Mouse (Mus musculus) hindbrain, embryonic 15.5 days (tissue): ENCODE data around the gene Son. TPM values are rescaled to one million over a fixed set of nuclear protein-coding genes. Genes with fewer than 3 reads are reported as not detected.

Experiments
- ATAC-seq: fragments of 200-750 bp; cut with Nextera tagmentation; 2 replicates; pipeline ENCODE4 v1.8.0; 2017; ENCODE audit warnings: low read depth, moderate number of reproducible peaks, moderate TSS enrichment; ENCODE audit not compliant: low FRiP score
- H3K27ac ChIP-seq: fragments of 300-500 bp; sonication (generic); replicated peaks from 2 replicates; pipeline ENCODE4 v1.5.1; 2015; ENCODE audit warnings: mild to moderate bottlenecking, inconsistent platforms
- H3K27me3 ChIP-seq: fragments of 300-500 bp; sonication (generic); 2 replicates; pipeline ENCODE4 v1.6.1; 2015; ENCODE audit warnings: control low read depth, inconsistent platforms
- H3K36me3 ChIP-seq: fragments of 300-500 bp; sonication (generic); 2 replicates; pipeline ENCODE4 v1.6.1; 2015; ENCODE audit warnings: control low read depth, inconsistent platforms
- H3K4me1 ChIP-seq: fragments of 300-500 bp; sonication (generic); replicated peaks from 2 replicates; pipeline ENCODE4 v1.6.1; 2015; ENCODE audit warnings: control low read depth, inconsistent platforms
- H3K4me2 ChIP-seq: fragments of 300-500 bp; sonication (generic); 2 replicates; pipeline ENCODE4 v1.6.1; 2015; ENCODE audit warnings: moderate library complexity, mild to moderate bottlenecking, inconsistent platforms
- H3K4me3 ChIP-seq: fragments of 300-500 bp; sonication (generic); 2 replicates; pipeline ENCODE4 v1.5.1; 2015; ENCODE audit warnings: mild to moderate bottlenecking, inconsistent platforms
- H3K9ac ChIP-seq: fragments of 300-500 bp; sonication (generic); 2 replicates; pipeline ENCODE4 v1.6.1; 2015; ENCODE audit warnings: inconsistent platforms
- H3K9me3 ChIP-seq: fragments of 300-500 bp; sonication (generic); 2 replicates; pipeline ENCODE4 v1.6.1; 2016; ENCODE audit warnings: control low read depth, inconsistent platforms
- WGBS: fragments of 180-500 bp; shearing (Covaris S2); methylation state at CpG from one replicate; pipeline ENCODE4 v1.1.7; 2015; 5-methylcytosine and 5-hydroxymethylcytosine counted together
- polyA plus RNA-seq: library from polyadenylated mRNA; unstranded; fragments of >200 nt; fragmentation: Nextera tagmentation; extraction: Ambion mirVana; gene quantifications from 2 replicates; pipeline ENCODE4 v1.2.1, GENCODE M21; 2015

Son gene
- polyA plus RNA-seq, 1 experiment from 2014 or later = 110 TPM

DNA sequence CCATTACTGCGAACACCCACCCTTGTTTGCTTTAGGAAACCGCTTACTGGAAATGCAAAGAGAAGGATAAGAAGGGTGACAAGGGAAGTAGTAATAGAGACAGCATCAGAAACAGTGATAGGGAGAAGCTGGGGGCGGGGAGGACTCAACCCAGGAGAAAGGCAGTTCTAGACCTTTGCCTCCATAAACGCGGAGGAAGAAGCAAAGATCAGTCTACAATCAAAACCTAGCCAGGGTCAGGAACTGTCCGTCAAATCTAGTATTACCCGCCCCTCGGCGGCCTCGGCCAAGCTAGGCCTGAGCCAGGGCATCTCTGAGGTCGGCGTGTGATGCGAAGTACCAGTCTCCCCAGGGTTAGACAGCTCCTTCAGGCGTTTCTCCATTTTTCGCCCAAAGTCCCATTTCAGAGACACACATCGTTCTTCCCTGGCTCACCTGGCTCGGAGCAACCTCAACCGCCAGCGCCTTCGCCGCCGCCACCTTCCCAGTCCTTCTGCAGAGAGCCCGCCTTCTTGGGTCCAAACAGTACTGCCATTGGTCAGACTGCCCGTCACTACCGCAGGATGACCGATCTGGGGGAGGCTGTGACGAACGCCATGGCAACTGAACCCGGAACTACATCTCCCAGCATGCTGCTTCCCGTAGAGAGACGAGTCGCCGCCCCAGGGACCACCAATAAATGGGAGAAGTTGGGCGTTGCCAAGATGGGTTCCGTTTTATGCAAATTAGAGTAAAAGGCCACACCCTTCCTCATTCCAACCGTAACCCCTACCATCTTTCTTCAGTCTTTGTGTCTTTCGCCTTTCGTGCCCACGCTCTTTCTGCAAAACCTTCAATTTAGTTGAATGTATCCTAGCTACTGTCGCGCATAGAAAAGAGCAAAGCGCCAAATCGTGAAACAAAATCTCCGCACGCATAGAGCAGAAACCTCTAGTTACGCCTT, 81.1 kb downstream of the Son start, which contains the start of gene Cryzl1:
Gene Cryzl1 (minus strand): TSS at position 853 of the 943 bp plus-strand sequence.
- 0 out of 2 replicates have a peak, but pooled peaks cover 5% of the 10 kb centered on the region for H3K36me3 ChIP-seq
- ATAC-seq = peak; percentile 94
- peak within 1 kb of the TSS; percentile 93 for H3K27ac ChIP-seq
- H3K9ac ChIP-seq = peak within 1 kb of the TSS; percentile 96
- H3K4me2 ChIP-seq = peak within 1 kb of the TSS; percentile 78
- peaks cover 30% of the 10 kb centered on the region for H3K4me1 ChIP-seq
- H3K4me3 ChIP-seq = peak within 1 kb of the TSS; percentile 92
- no peaks in the 10 kb centered on the region for H3K27me3 ChIP-seq
- WGBS = under 1% methylated on average over 46 of the region's 46 CpGs
- no peaks in the 10 kb centered on the region for H3K9me3 ChIP-seq

Other genes with a start within 250 kb of the Son start
- 12.2 and 16.4 TPM in 2 replicates for gene Il10rb, start 241.3 kb upstream of the Son start, polyA plus RNA-seq
- gene Ifnar1, start 162.3 kb upstream of the Son start, polyA plus RNA-seq = 48.3 and 51.4 TPM in 2 replicates
- gene Ifngr2, start 100.4 kb upstream of the Son start, polyA plus RNA-seq = 105 and 106 TPM in 2 replicates
- gene Tmem50b, start 49.7 kb upstream of the Son start, polyA plus RNA-seq = 99.3 and 105 TPM in 2 replicates
- 5.6 and 5.8 TPM in 2 replicates for gene Dnajc28, start 28.5 kb upstream of the Son start, polyA plus RNA-seq
- 56.7 and 59.1 TPM in 2 replicates for gene Gart, start 554 bp upstream of the Son start, polyA plus RNA-seq
- 19.7 and 21.1 TPM in 2 replicates for gene Donson, start 41.3 kb downstream of the Son start, polyA plus RNA-seq
- gene Cryzl1, start 81.5 kb downstream of the Son start, polyA plus RNA-seq = 92.8 and 93.4 TPM in 2 replicates
- 57.8 and 60.2 TPM in 2 replicates for gene Itsn1, start 81.8 kb downstream of the Son start, polyA plus RNA-seq